Mouse (Mus musculus) limb, embryonic 11.5 days (tissue): ENCODE measurements around the gene Gbe1. TPM values are rescaled to one million over a fixed set of nuclear protein-coding genes. Genes with fewer than 3 reads are reported as not detected.
A peak's percentile ranks its signal among the peaks of the same experiment; 100 is the strongest.

ENCODE experiments used
- ATAC-seq: fragments of 200-750 bp; cut with Nextera tagmentation; 2 replicates; pipeline ENCODE4 v1.8.0; 2017; ENCODE audit warnings: low read depth; ENCODE audit not compliant: insufficient number of reproducible peaks, low FRiP score, low TSS enrichment
- DNase-seq: peaks from one replicate; pipeline ENCODE4 v3.0.0-alpha.2; 2015; ENCODE audit warnings: low spot score
- H3K27ac ChIP-seq: fragments of 300-500 bp; sonication (generic); replicated peaks from 2 replicates; pipeline ENCODE4 v1.5.1; 2014; ENCODE audit warnings: low read depth, mild to moderate bottlenecking, low read length
- H3K27me3 ChIP-seq: fragments of 300-500 bp; sonication (generic); 2 replicates; pipeline ENCODE4 v1.6.1; 2014; ENCODE audit warnings: mild to moderate bottlenecking, low read length, mixed read lengths; ENCODE audit not compliant: control insufficient read depth, insufficient read depth
- H3K36me3 ChIP-seq: fragments of 300-500 bp; sonication (generic); 2 replicates; pipeline ENCODE4 v1.6.1; 2014; ENCODE audit warnings: mild to moderate bottlenecking, low read length, moderate library complexity, mixed read lengths; ENCODE audit not compliant: control insufficient read depth, insufficient read depth
- H3K4me1 ChIP-seq: fragments of 300-500 bp; sonication (generic); 2 replicates; pipeline ENCODE4 v1.6.1; 2014; ENCODE audit warnings: low read length, mixed read lengths; ENCODE audit not compliant: control insufficient read depth, insufficient read depth
- H3K4me2 ChIP-seq: fragments of 300-500 bp; sonication (generic); 2 replicates; pipeline ENCODE4 v1.6.1; 2014; ENCODE audit warnings: low read depth, mild to moderate bottlenecking, moderate library complexity; ENCODE audit not compliant: severe bottlenecking
- H3K4me3 ChIP-seq: fragments of 300-500 bp; sonication (generic); 2 replicates; pipeline ENCODE4 v1.5.1; 2014; ENCODE audit warnings: low read depth, low read length
- H3K9ac ChIP-seq: fragments of 300-500 bp; sonication (generic); 2 replicates; pipeline ENCODE4 v1.6.1; 2014; ENCODE audit warnings: mild to moderate bottlenecking, low read length
- H3K9me3 ChIP-seq: fragments of 300-500 bp; sonication (generic); 2 replicates; pipeline ENCODE4 v1.6.1; 2016; ENCODE audit warnings: low read length; ENCODE audit not compliant: control insufficient read depth
- WGBS: fragments of 180-500 bp; shearing (Covaris S2); extraction: QIAGEN DNeasy Blood & Tissue Kit; methylation state at CpG from one replicate; pipeline ENCODE4 v1.1.7; 2014; 5-methylcytosine and 5-hydroxymethylcytosine counted together
- polyA plus RNA-seq: library from polyadenylated mRNA; unstranded; fragments of >200 nt; fragmentation: Nextera tagmentation; extraction: Ambion mirVana; gene quantifications from 2 replicates; pipeline ENCODE4 v1.2.1, GENCODE M21; 2014

Gbe1 gene
- polyA plus RNA-seq, 1 experiment from 2014 or later: 26.0 TPM

GRCm38 (mm10) chr16:70561635-70562348 is 248.0 kb downstream of the Gbe1 start:
- Histone ChIP-seq H3K27me3 (no peaks in the 10 kb centered on the region), H3K36me3 (no peaks in the 10 kb centered on the region), H3K4me1 (0 out of 2 replicates have a peak, but pooled peaks cover 3% of the 10 kb centered on the region), H3K9ac (no peak overlapping the region), H3K4me3 (no peak overlapping the region), H3K4me2 (no peak overlapping the region), H3K9me3 (no peaks in the 10 kb centered on the region), H3K27ac (no peak overlapping the region)
- ATAC-seq: peak; percentile 59; the same call in 1 of the 2 replicates
- 80% methylated on average over 10 of the region's 10 CpGs for WGBS
- no peak for DNase-seq

GRCm38 (mm10) chr16:70562574-70562973 is 248.8 kb downstream of the Gbe1 start:
- Histone ChIP-seq H3K27me3 (no peaks in the 10 kb centered on the region), H3K4me2 (no peak overlapping the region), H3K4me3 (no peak overlapping the region), H3K27ac (no peak overlapping the region), H3K4me1 (0 out of 2 replicates have a peak, but pooled peaks cover 3% of the 10 kb centered on the region), H3K36me3 (no peaks in the 10 kb centered on the region), H3K9me3 (no peaks in the 10 kb centered on the region), H3K9ac (no peak overlapping the region)
- DNase-seq: no peak
- WGBS: 43% methylated on average over 8 of the region's 8 CpGs
- ATAC-seq: no peak

GRCm38 (mm10) chr16:70563456-70563855 is 249.7 kb downstream of the Gbe1 start:
- ATAC-seq: peak; percentile 76

DNA sequence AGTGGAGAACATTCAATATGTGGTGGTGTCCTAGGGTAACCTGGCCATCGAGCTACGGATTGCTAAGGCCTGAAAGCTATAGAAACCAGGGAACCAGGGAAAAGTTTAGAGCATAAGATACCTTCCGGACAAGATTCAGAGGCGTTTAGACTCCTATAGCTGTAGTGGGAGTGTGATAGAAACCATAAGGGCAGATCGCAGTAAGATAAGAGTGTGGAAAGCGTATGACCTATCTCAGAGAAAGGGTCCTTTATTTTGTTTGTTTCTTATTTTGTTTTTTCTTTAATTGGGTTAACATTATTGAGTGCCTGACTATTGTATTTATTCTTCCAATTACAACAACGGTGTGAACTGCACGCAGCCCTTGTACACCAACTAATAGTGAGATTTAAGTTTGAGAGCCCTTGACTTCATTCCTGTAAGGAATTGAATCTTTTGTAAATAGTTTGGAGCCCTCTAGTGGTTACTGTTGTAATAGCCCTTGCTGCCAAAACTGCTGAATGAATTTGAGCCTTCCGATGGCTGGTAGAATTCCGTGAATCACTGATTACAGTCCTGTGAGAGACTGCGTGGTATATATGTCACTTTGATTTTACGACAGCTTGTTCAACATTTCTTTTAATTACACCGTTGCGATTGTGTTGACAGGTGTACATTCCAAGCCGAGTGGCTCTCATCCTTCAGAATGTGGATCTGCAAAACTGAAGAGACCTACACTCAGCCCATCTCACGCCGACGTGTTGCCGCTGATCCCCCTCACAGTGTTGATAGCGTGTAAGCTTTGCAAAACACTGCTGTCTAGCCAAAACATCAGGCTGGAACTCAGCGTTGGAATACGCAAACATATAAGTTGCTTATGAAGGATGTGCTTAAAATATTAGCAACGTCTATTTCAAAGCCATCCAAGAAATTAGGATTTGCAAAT is 254.9 kb downstream of the Gbe1 start:
- DNase-seq (peak; percentile 72), ATAC-seq (peak; percentile 53)
- H3K4me3 ChIP-seq: no peak overlapping the region
- no peaks in the 10 kb centered on the region for H3K36me3 ChIP-seq
- H3K9ac ChIP-seq: no peak overlapping the region
- H3K9me3 ChIP-seq: no peaks in the 10 kb centered on the region
- no peaks in the 10 kb centered on the region for H3K27me3 ChIP-seq
- no peaks in the 10 kb centered on the region for H3K4me1 ChIP-seq
- H3K4me2 ChIP-seq: no peak overlapping the region
- WGBS: 59% methylated on average over 23 of the region's 23 CpGs
- H3K27ac ChIP-seq: no peak overlapping the region

More at GRCm38 (mm10) chr16:70563456-70563855, 249.7 kb downstream of the Gbe1 start:
- 11% methylated on average over 5 of the region's 5 CpGs for WGBS
- Histone ChIP-seq H3K9me3 (no peaks in the 10 kb centered on the region), H3K36me3 (no peaks in the 10 kb centered on the region), H3K27ac (peak overlapping the region; percentile 69), H3K9ac (no peak overlapping the region), H3K4me3 (no peak overlapping the region), H3K27me3 (no peaks in the 10 kb centered on the region), H3K4me2 (peak overlapping the region; percentile 8), H3K4me1 (0 out of 2 replicates have a peak, but pooled peaks cover 3% of the 10 kb centered on the region)
- no peak for DNase-seq

DNA sequence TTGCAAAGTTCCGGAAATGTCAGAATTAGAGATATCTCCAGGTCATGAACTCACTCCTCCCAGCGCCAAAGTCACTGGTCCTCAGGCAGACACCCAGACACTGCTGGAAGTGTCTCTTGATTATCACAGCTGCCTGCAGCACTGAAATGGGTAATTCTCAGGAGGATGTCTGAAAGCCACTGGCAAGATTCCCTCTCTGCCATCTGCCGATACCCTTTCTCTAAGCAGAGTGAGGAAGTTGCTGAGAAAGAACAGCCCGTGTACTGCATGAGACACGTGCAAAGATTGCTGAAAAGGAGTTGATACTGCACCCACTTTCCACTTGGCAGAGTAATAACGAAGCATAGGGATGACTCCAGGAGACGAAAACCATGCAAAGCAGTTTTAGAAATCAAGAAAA is 272.2 kb downstream of the Gbe1 start:
- Histone ChIP-seq H3K27me3 (no peaks in the 10 kb centered on the region), H3K9ac (no peak overlapping the region), H3K9me3 (no peaks in the 10 kb centered on the region), H3K4me2 (no peak overlapping the region), H3K4me3 (no peak overlapping the region), H3K36me3 (no peaks in the 10 kb centered on the region), H3K4me1 (no peaks in the 10 kb centered on the region), H3K27ac (no peak overlapping the region)
- DNase-seq (no peak), ATAC-seq (no peak)
- no CpG with 5 or more reads among the region's 7 CpGs for WGBS

DNA sequence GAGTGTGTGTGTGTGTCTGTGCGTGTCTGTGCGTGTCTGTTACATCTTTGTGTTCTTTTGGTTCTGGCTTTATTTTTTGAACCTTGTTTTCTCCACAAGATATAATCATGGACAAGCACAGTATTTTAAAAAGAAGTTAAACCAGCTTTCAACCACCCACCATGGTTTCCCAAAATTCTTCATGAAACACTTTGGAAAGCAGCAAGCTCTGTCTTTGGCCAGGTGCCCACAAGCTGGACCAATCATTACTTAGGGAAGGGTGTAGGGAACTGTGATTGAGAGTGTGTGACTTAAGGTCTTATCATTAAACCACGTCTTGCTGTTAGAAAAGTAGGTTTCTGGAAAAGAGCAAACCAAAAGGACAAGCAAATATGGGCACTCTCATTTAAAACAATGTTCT is 288.6 kb downstream of the Gbe1 start:
- Histone ChIP-seq H3K27me3 (no peaks in the 10 kb centered on the region), H3K27ac (no peak overlapping the region), H3K9me3 (no peaks in the 10 kb centered on the region), H3K4me3 (no peak overlapping the region), H3K4me1 (no peaks in the 10 kb centered on the region), H3K4me2 (no peak overlapping the region), H3K36me3 (no peaks in the 10 kb centered on the region), H3K9ac (no peak overlapping the region)
- ATAC-seq (no peak), DNase-seq (no peak)
- 93% methylated on average over 3 of the region's 3 CpGs for WGBS

DNA sequence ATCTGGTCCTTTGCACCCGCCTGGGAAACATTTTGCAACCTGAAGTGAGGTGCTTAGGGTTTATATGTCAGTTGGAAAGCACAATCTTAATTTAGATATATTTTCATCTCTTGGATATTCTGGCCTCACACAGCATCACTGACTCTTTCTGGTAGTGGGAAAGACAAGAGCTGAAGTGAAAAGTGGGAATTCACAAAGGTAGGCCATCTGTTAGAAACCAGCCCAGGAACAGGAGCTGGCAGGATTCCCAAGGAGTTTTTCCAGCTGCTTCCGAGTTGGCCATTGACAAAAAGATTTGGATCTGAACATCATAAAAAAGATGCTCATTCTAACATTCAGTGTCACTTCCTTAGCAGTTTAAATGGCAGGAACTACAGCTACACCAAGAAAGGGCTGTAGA is 294.6 kb downstream of the Gbe1 start:
- no peak overlapping the region for H3K9ac ChIP-seq
- H3K36me3 ChIP-seq: no peaks in the 10 kb centered on the region
- H3K9me3 ChIP-seq: no peaks in the 10 kb centered on the region
- H3K27me3 ChIP-seq: no peaks in the 10 kb centered on the region
- H3K4me3 ChIP-seq: no peak overlapping the region
- DNase-seq (no peak), ATAC-seq (no peak)
- H3K4me1 ChIP-seq: no peaks in the 10 kb centered on the region
- H3K4me2 ChIP-seq: no peak overlapping the region
- 76% methylated on average over 2 of the region's 2 CpGs for WGBS
- no peak overlapping the region for H3K27ac ChIP-seq

- no peaks in the 10 kb centered on the region for H3K27me3 ChIP-seq
- H3K9me3 ChIP-seq: no peaks in the 10 kb centered on the region
- no peaks in the 10 kb centered on the region for H3K4me1 ChIP-seq
- no peak for ATAC-seq
- no peak overlapping the region for H3K4me3 ChIP-seq
- no peak overlapping the region for H3K4me2 ChIP-seq
- H3K36me3 ChIP-seq: no peaks in the 10 kb centered on the region
- H3K27ac ChIP-seq: no peak overlapping the region
- no peak overlapping the region for H3K9ac ChIP-seq
- WGBS: 86% methylated on average over 1 of the region's 1 CpGs
- DNase-seq: no peak
Measured at GRCm38 (mm10) chr16:70617691-70618090, 303.9 kb downstream of the Gbe1 start.
